Mouse (Mus musculus): ENCODE data around the gene Ncor1. TPM values are rescaled to one million over a fixed set of nuclear protein-coding genes. Genes with fewer than 3 reads are reported as not detected.

Gene Ncor1
- polyA plus RNA-seq, 1 experiment = 214 TPM

GRCm38 (mm10) chr11:62317746-62318145 lies 140.6 kb downstream of the Ncor1 start:
- Histone ChIP-seq H3K36me3 (ENCODE audit: control insufficient read depth, insufficient read depth, low read length) (peaks cover 97% of the 10 kb centered on the region), H3K4me3 (ENCODE audit: control insufficient read depth, insufficient read depth, low read length) (no peak overlapping the region), H3K4me1 (replicated peaks; ENCODE audit: control insufficient read depth, insufficient read depth, low read length) (no peaks in the 10 kb centered on the region), H3K27me3 (ENCODE audit: control insufficient read depth, insufficient read depth, low read length) (no peaks in the 10 kb centered on the region), H3K27ac (ENCODE audit: control insufficient read depth, insufficient read depth, low read length) (no peak overlapping the region)
- no peak for TF ChIP-seq POLR2A (IDR thresholded peaks at IDR 0.05; ENCODE audit: control insufficient read depth, extremely low read depth, insufficient read depth, low read length, poor library complexity)
- TF ChIP-seq CTCF (IDR thresholded peaks at IDR 0.05; ENCODE audit: borderline replicate concordance, control insufficient read depth, extremely low read depth, insufficient read depth, low read length, poor library complexity) = no peak
- no peak for DNase-seq
- WGBS = 95% methylated on average over 11 of the region's 11 CpGs

- peaks cover 74% of the 10 kb centered on the region for H3K36me3 ChIP-seq (ENCODE audit: control insufficient read depth, insufficient read depth, low read length)
- no peak for TF ChIP-seq POLR2A (IDR thresholded peaks at IDR 0.05; ENCODE audit: control insufficient read depth, extremely low read depth, insufficient read depth, low read length, poor library complexity)
- TF ChIP-seq CTCF (IDR thresholded peaks at IDR 0.05; ENCODE audit: borderline replicate concordance, control insufficient read depth, extremely low read depth, insufficient read depth, low read length, poor library complexity) = no peak
- DNase-seq = no peak
These were observed 143.4 kb downstream of the Ncor1 start for GRCm38 (mm10) chr11:62314984-62315383.

GRCm38 (mm10) chr11:62309296-62309695 lies 149.0 kb downstream of the Ncor1 start:
- DNase-seq = no peak
- peaks cover 20% of the 10 kb centered on the region for H3K36me3 ChIP-seq (ENCODE audit: control insufficient read depth, insufficient read depth, low read length)
- 100% methylated on average over 2 of the region's 2 CpGs for WGBS
- no peak overlapping the region for H3K4me3 ChIP-seq (ENCODE audit: control insufficient read depth, insufficient read depth, low read length)
- no peaks in the 10 kb centered on the region for H3K4me1 ChIP-seq (replicated peaks; ENCODE audit: control insufficient read depth, insufficient read depth, low read length)
- no peaks in the 10 kb centered on the region for H3K27me3 ChIP-seq (ENCODE audit: control insufficient read depth, insufficient read depth, low read length)
- H3K27ac ChIP-seq (ENCODE audit: control insufficient read depth, insufficient read depth, low read length) = no peak overlapping the region
- TF ChIP-seq CTCF (IDR thresholded peaks at IDR 0.05; ENCODE audit: borderline replicate concordance, control insufficient read depth, extremely low read depth, insufficient read depth, low read length, poor library complexity) = no peak

More at GRCm38 (mm10) chr11:62314984-62315383, 143.4 kb downstream of the Ncor1 start:
- Histone ChIP-seq H3K4me1 (replicated peaks; ENCODE audit: control insufficient read depth, insufficient read depth, low read length) (no peaks in the 10 kb centered on the region), H3K27me3 (ENCODE audit: control insufficient read depth, insufficient read depth, low read length) (no peaks in the 10 kb centered on the region), H3K27ac (ENCODE audit: control insufficient read depth, insufficient read depth, low read length) (no peak overlapping the region), H3K4me3 (ENCODE audit: control insufficient read depth, insufficient read depth, low read length) (no peak overlapping the region)
- 97% methylated on average over 5 of the region's 5 CpGs for WGBS

GRCm38 (mm10) chr11:62305866-62306265 lies 152.5 kb downstream of the Ncor1 start:
- H3K36me3 ChIP-seq (ENCODE audit: control insufficient read depth, insufficient read depth, low read length) = no peaks in the 10 kb centered on the region
- H3K27ac ChIP-seq (ENCODE audit: control insufficient read depth, insufficient read depth, low read length) = no peak overlapping the region
- no peaks in the 10 kb centered on the region for H3K27me3 ChIP-seq (ENCODE audit: control insufficient read depth, insufficient read depth, low read length)
- no peak overlapping the region for H3K4me3 ChIP-seq (ENCODE audit: control insufficient read depth, insufficient read depth, low read length)
- TF ChIP-seq CTCF (IDR thresholded peaks at IDR 0.05; ENCODE audit: borderline replicate concordance, control insufficient read depth, extremely low read depth, insufficient read depth, low read length, poor library complexity) (no peak), POLR2A (IDR thresholded peaks at IDR 0.05; ENCODE audit: control insufficient read depth, extremely low read depth, insufficient read depth, low read length, poor library complexity) (no peak)
- H3K4me1 ChIP-seq (replicated peaks; ENCODE audit: control insufficient read depth, insufficient read depth, low read length) = no peaks in the 10 kb centered on the region
- WGBS = 92% methylated on average over 2 of the region's 2 CpGs
- no peak for DNase-seq

- Histone ChIP-seq H3K27ac (ENCODE audit: control insufficient read depth, insufficient read depth, low read length) (no peak overlapping the region), H3K4me1 (replicated peaks; ENCODE audit: control insufficient read depth, insufficient read depth, low read length) (no peaks in the 10 kb centered on the region), H3K36me3 (ENCODE audit: control insufficient read depth, insufficient read depth, low read length) (no peaks in the 10 kb centered on the region), H3K4me3 (ENCODE audit: control insufficient read depth, insufficient read depth, low read length) (no peak overlapping the region), H3K27me3 (ENCODE audit: control insufficient read depth, insufficient read depth, low read length) (no peaks in the 10 kb centered on the region)
- WGBS = 97% methylated on average over 6 of the region's 6 CpGs
- DNase-seq = no peak
- TF ChIP-seq CTCF (IDR thresholded peaks at IDR 0.05; ENCODE audit: borderline replicate concordance, control insufficient read depth, extremely low read depth, insufficient read depth, low read length, poor library complexity) (no peak), POLR2A (IDR thresholded peaks at IDR 0.05; ENCODE audit: control insufficient read depth, extremely low read depth, insufficient read depth, low read length, poor library complexity) (no peak)
These were observed 159.5 kb downstream of the Ncor1 start for GRCm38 (mm10) chr11:62298883-62299282.

GRCm38 (mm10) chr11:62294121-62294520 lies 164.2 kb downstream of the Ncor1 start:
- Histone ChIP-seq H3K4me1 (replicated peaks; ENCODE audit: control insufficient read depth, insufficient read depth, low read length) (no peaks in the 10 kb centered on the region), H3K27me3 (ENCODE audit: control insufficient read depth, insufficient read depth, low read length) (no peaks in the 10 kb centered on the region), H3K36me3 (ENCODE audit: control insufficient read depth, insufficient read depth, low read length) (no peaks in the 10 kb centered on the region), H3K4me3 (ENCODE audit: control insufficient read depth, insufficient read depth, low read length) (no peak overlapping the region), H3K27ac (ENCODE audit: control insufficient read depth, insufficient read depth, low read length) (no peak overlapping the region)
- 98% methylated on average over 2 of the region's 2 CpGs for WGBS
- no peak for DNase-seq
- TF ChIP-seq POLR2A (IDR thresholded peaks at IDR 0.05; ENCODE audit: control insufficient read depth, extremely low read depth, insufficient read depth, low read length, poor library complexity) (no peak), CTCF (IDR thresholded peaks at IDR 0.05; ENCODE audit: borderline replicate concordance, control insufficient read depth, extremely low read depth, insufficient read depth, low read length, poor library complexity) (no peak)

- no peak overlapping the region for H3K4me3 ChIP-seq (ENCODE audit: control insufficient read depth, insufficient read depth, low read length)
These were observed 170.6 kb downstream of the Ncor1 start for GRCm38 (mm10) chr11:62287700-62288099.

More at GRCm38 (mm10) chr11:62287700-62288099, 170.6 kb downstream of the Ncor1 start:
- H3K27ac ChIP-seq (ENCODE audit: control insufficient read depth, insufficient read depth, low read length) = no peak overlapping the region
- TF ChIP-seq POLR2A (IDR thresholded peaks at IDR 0.05; ENCODE audit: control insufficient read depth, extremely low read depth, insufficient read depth, low read length, poor library complexity) (no peak), CTCF (IDR thresholded peaks at IDR 0.05; ENCODE audit: borderline replicate concordance, control insufficient read depth, extremely low read depth, insufficient read depth, low read length, poor library complexity) (no peak)
- no peaks in the 10 kb centered on the region for H3K4me1 ChIP-seq (replicated peaks; ENCODE audit: control insufficient read depth, insufficient read depth, low read length)
- 100% methylated on average over 1 of the region's 1 CpGs for WGBS
- H3K36me3 ChIP-seq (ENCODE audit: control insufficient read depth, insufficient read depth, low read length) = no peaks in the 10 kb centered on the region; the same call in 1 of the 2 replicates
- no peaks in the 10 kb centered on the region for H3K27me3 ChIP-seq (ENCODE audit: control insufficient read depth, insufficient read depth, low read length)
- no peak for DNase-seq
